Mouse (Mus musculus): ENCODE measurements around the gene Tob1. TPM values are rescaled to one million over a fixed set of nuclear protein-coding genes. Genes with fewer than 3 reads are reported as not detected.
A peak's percentile ranks its signal among the peaks of the same experiment; 100 is the strongest.

Gene Tob1
- polyA plus RNA-seq, 1 experiment from 2014 or later = 46.0 TPM

DNA sequence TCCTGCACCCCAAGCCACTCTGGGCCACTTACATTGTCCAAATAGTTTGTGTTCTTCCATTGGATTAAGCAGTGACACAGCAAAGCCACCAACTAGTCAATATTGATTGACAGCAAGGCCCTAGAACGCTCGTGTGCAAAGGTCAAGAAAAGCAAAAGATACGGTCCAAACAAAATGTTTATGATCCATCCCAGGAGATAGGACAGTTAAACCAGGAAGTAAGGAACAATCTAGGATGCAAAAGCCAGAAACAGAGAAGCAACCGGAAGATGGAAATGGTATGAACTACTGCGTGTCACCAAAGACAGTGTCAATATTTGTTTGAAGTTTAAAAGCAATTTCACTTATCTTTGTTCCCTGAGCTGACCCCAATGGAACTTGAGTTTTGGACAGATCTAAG lies 9.1 kb upstream of the Tob1 start:
- H3K36me3 ChIP-seq = no peaks in the 10 kb centered on the region
- no peaks in the 10 kb centered on the region for H3K9me3 ChIP-seq
- ATAC-seq = no peak
- H3K4me2 ChIP-seq (replicated peaks) = no peak overlapping the region
- H3K27me3 ChIP-seq (replicated peaks) = no peaks in the 10 kb centered on the region
- H3K9ac ChIP-seq = no peak overlapping the region
- H3K27ac ChIP-seq = no peak overlapping the region
- H3K4me1 ChIP-seq (replicated peaks) = 0 out of 2 replicates have a peak, but pooled peaks cover 2% of the 10 kb centered on the region
- WGBS = 51% methylated on average over 5 of the region's 5 CpGs
- no peak overlapping the region for H3K4me3 ChIP-seq (replicated peaks)

DNA sequence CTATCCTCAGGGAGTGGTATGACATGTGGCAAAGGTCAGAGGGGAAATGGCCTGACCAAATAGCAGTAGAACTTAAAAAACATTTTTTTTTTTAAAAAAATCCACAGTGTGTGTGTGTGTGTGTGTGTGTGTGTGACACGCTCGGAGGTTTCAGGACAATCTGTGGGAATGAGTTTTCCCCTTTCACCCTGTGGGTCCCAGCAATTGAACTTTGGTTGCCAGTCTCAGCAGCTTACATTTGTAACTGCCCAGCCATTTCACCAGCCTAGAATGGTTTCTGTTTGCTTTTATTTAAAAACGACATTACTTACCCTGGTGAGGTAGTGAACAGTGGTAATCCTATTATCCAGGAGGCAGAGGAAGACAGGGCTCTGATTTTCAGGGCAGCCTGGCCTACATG lies 8.2 kb upstream of the Tob1 start:
- H3K9ac ChIP-seq = no peak overlapping the region
- no peak for ATAC-seq
- no peaks in the 10 kb centered on the region for H3K27me3 ChIP-seq (replicated peaks)
- H3K4me1 ChIP-seq (replicated peaks) = 0 out of 2 replicates have a peak, but pooled peaks cover 2% of the 10 kb centered on the region
- H3K36me3 ChIP-seq = no peaks in the 10 kb centered on the region
- no peak overlapping the region for H3K4me3 ChIP-seq (replicated peaks)
- no peak overlapping the region for H3K27ac ChIP-seq
- 61% methylated on average over 3 of the region's 3 CpGs for WGBS
- no peak overlapping the region for H3K4me2 ChIP-seq (replicated peaks)
- H3K9me3 ChIP-seq = no peaks in the 10 kb centered on the region

DNA sequence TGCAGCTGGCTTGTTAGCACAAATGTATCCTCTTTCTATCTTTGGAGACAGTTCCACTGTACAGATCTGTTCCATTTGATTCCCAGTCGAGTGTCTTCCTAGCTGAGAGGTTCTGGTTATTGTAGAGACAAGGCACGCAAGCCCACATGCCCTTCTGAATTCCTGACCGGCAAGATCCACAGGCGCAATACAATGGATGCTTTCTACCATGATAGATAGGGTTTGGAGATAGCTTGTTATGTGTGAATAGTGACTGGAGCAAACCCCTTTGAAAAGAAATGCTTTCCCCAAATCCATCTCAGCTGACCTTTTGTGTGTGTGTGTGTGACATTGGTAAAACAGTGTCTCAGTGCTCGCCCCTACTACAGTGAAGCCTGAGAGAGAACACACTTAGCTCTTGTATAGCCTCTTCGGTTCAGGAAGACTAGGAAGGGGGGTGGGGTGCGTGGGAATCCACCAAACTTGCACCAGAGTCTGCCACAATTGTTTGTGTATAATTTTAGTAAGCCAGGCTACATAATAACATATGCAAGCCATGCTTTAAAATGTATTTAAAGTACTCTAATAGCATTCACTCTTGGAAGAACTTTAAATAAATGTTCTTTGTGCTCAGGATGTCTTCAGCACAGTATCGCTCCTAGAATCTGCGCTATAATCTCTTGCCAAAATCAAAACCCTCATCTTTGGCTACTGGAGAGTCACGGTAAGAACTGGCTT lies 4.7 kb upstream of the Tob1 start:
- no peaks in the 10 kb centered on the region for H3K36me3 ChIP-seq
- H3K4me2 ChIP-seq (replicated peaks) = no peak overlapping the region
- no peak overlapping the region for H3K4me3 ChIP-seq (replicated peaks)
- H3K9me3 ChIP-seq = no peaks in the 10 kb centered on the region
- 0 out of 2 replicates have a peak, but pooled peaks cover 4% of the 10 kb centered on the region for H3K4me1 ChIP-seq (replicated peaks)
- H3K9ac ChIP-seq = no peak overlapping the region
- H3K27ac ChIP-seq = no peak overlapping the region
- H3K27me3 ChIP-seq (replicated peaks) = no peaks in the 10 kb centered on the region
- ATAC-seq = no peak
- WGBS = 76% methylated on average over 10 of the region's 10 CpGs

DNA sequence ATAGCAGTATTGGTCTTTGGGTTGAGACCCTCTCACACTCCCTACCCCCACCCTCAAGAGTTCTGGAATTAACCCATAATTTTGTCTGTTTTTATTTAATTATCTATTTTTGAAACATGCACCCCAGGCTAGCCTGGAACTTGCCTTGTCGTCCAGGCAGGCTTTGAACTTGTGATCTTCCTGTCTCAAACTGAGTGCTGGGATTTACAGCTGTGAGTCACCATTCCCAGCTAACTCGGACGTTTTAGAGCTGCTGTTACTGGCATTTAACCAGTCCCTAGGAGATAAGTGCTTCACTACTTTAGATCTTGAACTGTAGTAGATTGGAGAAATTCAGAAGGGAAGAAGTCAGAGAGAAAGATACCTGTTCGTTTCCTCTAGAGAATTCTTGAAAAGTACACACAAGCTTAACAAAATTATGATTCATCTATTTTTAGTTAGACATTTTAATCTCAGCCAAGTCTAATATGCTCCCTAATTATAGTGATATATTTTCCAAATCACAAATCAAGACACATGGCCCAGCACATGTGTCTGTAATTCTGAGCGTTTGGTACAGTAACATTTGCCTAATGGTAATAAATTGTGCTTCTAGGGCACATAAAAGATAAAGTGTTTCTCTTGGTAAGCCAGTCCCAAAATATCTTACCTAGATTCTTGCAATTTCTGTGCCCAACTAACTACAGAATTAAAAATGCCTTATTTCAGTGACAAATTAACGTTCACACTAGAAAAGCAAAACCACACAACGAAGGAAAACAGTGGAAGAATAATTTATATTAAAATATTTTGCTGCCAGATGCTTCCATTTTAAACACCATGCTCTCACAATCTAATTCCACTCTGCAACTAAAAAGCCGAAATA lies 2.2 kb upstream of the Tob1 start:
- Histone ChIP-seq H3K4me3 (replicated peaks) (no peak overlapping the region), H3K27ac (no peak overlapping the region), H3K4me2 (replicated peaks) (peak overlapping the region; percentile 86; the same call in 1 of the 2 replicates), H3K4me1 (replicated peaks) (0 out of 2 replicates have a peak, but pooled peaks cover 3% of the 10 kb centered on the region), H3K9ac (no peak overlapping the region), H3K27me3 (replicated peaks) (no peaks in the 10 kb centered on the region), H3K36me3 (peaks cover 5% of the 10 kb centered on the region; the same call in 1 of the 2 replicates), H3K9me3 (no peaks in the 10 kb centered on the region)
- ATAC-seq = no peak
- 41% methylated on average over 8 of the region's 8 CpGs for WGBS

DNA sequence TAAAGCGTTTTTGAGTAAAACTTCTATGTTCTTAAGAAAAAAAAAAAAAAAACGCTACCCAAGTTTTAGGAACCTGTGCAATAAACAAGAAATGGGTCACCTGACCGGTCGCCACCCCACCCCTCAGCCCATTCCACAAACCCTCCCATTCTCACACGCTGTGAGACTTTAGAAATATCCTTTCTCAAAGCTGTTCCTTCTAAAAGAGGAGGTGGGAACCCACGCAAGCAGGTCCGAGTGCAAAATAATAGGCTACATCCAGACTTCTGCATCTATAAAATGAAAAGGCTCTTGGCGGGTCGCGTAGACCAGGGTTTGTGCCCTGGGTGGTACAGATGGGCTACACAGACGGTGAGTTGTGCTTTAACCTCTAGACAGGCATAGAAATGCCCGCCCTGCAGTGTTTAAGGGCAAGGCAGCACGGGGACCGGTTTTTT lies 1.5 kb upstream of the Tob1 start:
- ATAC-seq = no peak
- Histone ChIP-seq H3K4me3 (replicated peaks) (peak overlapping the region; percentile 42), H3K9me3 (no peaks in the 10 kb centered on the region), H3K27me3 (replicated peaks) (no peaks in the 10 kb centered on the region), H3K36me3 (peaks cover 10% of the 10 kb centered on the region; the same call in 1 of the 2 replicates), H3K4me1 (replicated peaks) (0 out of 2 replicates have a peak, but pooled peaks cover 3% of the 10 kb centered on the region), H3K27ac (peak overlapping the region; percentile 97), H3K4me2 (replicated peaks) (peak overlapping the region; percentile 86), H3K9ac (peak overlapping the region; percentile 60)
- 1% methylated on average over 14 of the region's 14 CpGs for WGBS

DNA sequence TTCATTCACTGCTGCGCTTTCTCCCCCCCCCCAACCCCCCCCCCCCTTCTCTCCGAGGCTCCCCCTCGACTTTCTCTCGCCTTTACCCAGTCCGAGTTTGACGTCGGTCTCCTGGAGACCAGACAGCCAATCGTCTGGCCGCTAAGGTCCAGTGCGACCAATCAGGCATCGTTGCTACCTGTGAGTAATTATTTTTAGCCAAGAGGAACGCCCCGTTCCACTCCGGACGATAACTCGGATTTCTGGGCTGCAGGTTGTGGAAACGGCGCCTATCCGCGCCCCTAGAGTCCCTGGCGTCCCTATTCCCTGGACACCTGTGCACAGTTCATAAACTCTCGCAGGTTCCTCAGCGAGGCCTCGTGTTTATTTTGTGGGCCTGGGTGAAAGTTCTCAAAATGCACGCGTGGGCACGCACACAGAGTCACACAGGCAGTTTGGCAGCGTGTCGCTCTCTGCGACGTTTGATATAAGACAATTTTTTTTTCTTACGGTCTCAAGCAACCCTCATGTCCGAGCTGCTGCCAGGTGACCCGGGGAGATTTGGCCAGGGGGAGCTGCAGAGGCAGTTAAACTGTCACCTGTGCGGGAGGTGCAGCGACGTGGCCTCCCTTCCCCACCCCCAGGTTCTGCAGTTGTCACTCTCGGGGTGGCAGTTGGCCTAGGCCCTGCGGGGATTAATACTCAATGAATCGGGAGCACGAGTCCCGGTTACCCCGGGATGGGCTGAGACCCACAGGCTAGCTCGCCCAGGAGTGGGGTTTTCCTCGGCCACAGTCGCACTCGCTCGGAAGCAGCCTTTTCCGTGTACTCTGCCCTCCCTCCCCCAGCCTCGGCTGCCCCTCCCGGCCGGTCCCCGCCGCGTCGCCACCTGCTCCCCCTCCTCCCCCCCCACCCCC lies 815 bp upstream of the Tob1 start:
- H3K36me3 ChIP-seq = peaks cover 10% of the 10 kb centered on the region; the same call in 1 of the 2 replicates
- peak overlapping the region; percentile 97 for H3K4me2 ChIP-seq (replicated peaks)
- under 1% methylated on average over 50 of the region's 56 CpGs for WGBS
- peak; percentile 81 for ATAC-seq
- 0 out of 2 replicates have a peak, but pooled peaks cover 3% of the 10 kb centered on the region for H3K4me1 ChIP-seq (replicated peaks)
- H3K27ac ChIP-seq = peak overlapping the region; percentile 98
- no peaks in the 10 kb centered on the region for H3K27me3 ChIP-seq (replicated peaks)
- peak overlapping the region; percentile 94 for H3K4me3 ChIP-seq (replicated peaks)
- H3K9ac ChIP-seq = peak overlapping the region; percentile 62
- no peaks in the 10 kb centered on the region for H3K9me3 ChIP-seq

DNA sequence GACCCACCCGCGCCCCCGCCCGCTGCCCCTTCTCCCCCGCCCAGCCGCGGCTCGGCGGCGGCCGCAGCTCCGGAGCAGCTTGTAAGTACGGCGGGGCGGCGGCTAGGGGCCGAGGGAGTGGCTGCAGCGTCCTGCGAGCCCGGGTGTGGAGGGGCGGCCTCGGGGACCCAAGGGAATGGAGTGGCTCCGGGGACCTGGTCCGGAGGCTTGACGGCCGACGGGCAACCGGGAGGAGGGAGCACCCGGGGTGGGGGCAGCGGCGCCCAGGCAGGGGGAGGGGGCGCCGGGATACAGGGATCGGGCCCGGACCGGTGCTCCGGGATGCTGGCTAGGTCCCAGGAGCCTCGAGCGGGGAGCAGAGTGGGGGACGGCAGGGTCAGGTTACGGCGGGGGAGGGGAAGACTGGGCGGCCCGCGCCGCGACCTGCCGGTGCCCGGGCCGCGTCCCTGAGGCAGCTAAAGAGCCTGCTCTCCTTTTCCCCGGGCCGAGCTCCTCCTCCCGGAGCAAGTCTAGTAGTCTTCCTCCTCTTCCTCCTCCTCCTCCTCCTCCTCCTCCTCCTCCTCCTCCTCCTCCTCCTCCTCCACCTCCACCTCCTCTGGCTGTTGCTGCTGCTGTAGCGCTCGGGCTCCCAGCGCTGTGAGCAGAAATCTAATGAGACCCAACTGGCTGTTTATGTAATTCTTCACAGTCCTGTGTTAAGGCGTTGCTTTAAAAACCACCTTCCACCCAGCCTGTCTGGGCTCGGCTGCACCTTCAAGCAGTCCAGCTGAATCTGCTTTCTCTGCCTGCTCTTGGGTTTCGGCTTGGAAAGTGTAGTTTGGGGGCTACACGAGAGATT lies 616 bp downstream of the Tob1 start:
- Histone ChIP-seq H3K27ac (peak overlapping the region; percentile 97), H3K27me3 (replicated peaks) (no peaks in the 10 kb centered on the region), H3K36me3 (peaks cover 10% of the 10 kb centered on the region; the same call in 1 of the 2 replicates), H3K4me1 (replicated peaks) (0 out of 2 replicates have a peak, but pooled peaks cover 3% of the 10 kb centered on the region), H3K4me2 (replicated peaks) (peak overlapping the region; percentile 71), H3K9me3 (no peaks in the 10 kb centered on the region), H3K9ac (peak overlapping the region; percentile 96), H3K4me3 (replicated peaks) (peak overlapping the region; percentile 94)
- peak; percentile 27 for ATAC-seq
- under 1% methylated on average over 52 of the region's 61 CpGs for whole genome bisulfite sequencing

DNA sequence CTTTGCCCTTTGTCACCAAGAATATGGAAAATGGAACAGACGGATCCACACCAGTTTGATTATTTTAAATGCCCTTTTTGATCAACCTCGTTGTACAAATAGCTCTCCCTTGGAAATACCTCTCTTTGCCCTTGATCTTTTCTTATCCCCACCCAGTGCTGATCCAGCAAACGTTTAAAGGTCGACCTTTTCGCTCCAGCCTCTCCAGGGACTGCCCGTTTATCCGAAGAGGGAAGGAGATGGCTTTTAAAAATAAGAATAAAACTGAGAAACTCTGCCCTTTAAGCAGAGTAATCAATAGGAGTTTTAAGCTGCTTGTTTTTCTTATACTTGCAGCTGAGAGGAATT lies 1.2 kb downstream of the Tob1 start:
- peak overlapping the region; percentile 96 for H3K9ac ChIP-seq
- peak overlapping the region; percentile 71 for H3K4me2 ChIP-seq (replicated peaks)
- H3K36me3 ChIP-seq = peaks cover 10% of the 10 kb centered on the region; the same call in 1 of the 2 replicates
- 2% methylated on average over 7 of the region's 7 CpGs for WGBS
- peak overlapping the region; percentile 97; the same call in 1 of the 2 replicates for H3K27ac ChIP-seq
- 0 out of 2 replicates have a peak, but pooled peaks cover 3% of the 10 kb centered on the region for H3K4me1 ChIP-seq (replicated peaks)
- no peak for ATAC-seq
- H3K27me3 ChIP-seq (replicated peaks) = no peaks in the 10 kb centered on the region
- peak overlapping the region; percentile 94 for H3K4me3 ChIP-seq (replicated peaks)
- no peaks in the 10 kb centered on the region for H3K9me3 ChIP-seq

DNA sequence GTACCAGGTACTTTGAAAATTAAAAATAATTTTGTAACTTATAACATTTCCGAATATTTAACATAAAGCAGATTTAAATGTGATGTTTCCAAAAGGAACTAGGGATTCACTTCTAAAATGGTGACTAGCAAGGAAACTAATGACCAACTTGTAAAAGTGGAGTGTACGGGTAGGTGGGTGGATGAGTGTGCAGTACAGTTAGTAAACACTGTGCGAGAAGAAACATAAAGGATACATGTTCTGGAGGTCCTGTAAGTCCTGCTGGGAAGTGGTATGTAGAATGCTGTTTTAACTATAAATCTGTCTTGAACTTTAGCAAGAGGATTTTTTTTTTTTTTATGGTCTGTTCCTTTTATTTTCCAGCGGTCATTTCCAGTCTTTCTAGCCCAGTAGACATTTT lies 1.7 kb downstream of the Tob1 start:
- WGBS = 56% methylated on average over 4 of the region's 4 CpGs
- Histone ChIP-seq H3K9me3 (no peaks in the 10 kb centered on the region), H3K27me3 (replicated peaks) (no peaks in the 10 kb centered on the region), H3K4me3 (replicated peaks) (no peak overlapping the region), H3K27ac (no peak overlapping the region), H3K9ac (no peak overlapping the region), H3K4me2 (replicated peaks) (peak overlapping the region; percentile 71), H3K36me3 (peaks cover 10% of the 10 kb centered on the region; the same call in 1 of the 2 replicates), H3K4me1 (replicated peaks) (0 out of 2 replicates have a peak, but pooled peaks cover 3% of the 10 kb centered on the region)
- no peak for ATAC-seq

DNA sequence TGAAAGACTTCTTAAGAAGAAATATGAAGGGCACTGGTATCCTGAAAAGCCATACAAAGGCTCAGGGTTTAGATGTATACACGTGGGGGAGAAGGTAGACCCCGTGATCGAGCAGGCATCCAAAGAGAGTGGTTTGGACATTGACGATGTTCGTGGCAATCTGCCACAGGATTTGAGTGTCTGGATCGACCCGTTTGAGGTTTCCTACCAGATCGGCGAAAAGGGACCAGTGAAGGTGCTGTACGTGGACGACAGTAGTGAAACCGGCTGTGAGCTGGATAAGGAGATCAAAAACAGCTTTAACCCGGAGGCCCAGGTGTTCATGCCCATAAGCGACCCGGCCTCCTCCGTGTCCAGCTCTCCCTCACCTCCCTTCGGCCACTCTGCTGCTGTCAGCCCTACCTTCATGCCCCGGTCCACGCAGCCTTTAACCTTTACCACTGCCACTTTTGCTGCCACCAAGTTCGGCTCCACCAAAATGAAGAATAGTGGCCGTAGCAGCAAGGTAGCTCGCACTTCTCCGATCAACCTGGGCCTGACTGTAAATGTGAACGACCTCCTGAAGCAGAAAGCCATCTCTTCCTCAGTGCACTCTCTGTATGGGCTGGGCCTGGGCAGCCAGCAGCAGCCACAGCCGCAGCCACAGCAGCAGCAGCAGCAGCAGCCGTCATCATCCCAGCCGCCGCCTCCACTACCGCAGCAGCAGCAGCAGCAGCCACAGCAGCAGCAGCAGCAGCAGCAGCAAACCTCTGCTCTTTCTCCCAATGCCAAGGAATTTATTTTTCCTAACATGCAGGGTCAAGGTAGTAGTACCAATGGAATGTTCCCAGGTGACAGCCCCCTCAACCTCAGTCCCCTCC lies 2.7 kb downstream of the Tob1 start:
- Histone ChIP-seq H3K36me3 (peaks cover 10% of the 10 kb centered on the region; the same call in 1 of the 2 replicates), H3K4me1 (replicated peaks) (0 out of 2 replicates have a peak, but pooled peaks cover 3% of the 10 kb centered on the region), H3K4me3 (replicated peaks) (0 out of 2 replicates have a peak overlapping the region, but pooled peaks have one; percentile 0), H3K4me2 (replicated peaks) (peak overlapping the region; percentile 29), H3K9me3 (no peaks in the 10 kb centered on the region), H3K27me3 (replicated peaks) (no peaks in the 10 kb centered on the region), H3K9ac (no peak overlapping the region), H3K27ac (no peak overlapping the region)
- ATAC-seq = no peak
- WGBS = 88% methylated on average over 29 of the region's 29 CpGs
